ENCODE assay signal across 23 mouse cellular contexts in the genomic region with DNA sequence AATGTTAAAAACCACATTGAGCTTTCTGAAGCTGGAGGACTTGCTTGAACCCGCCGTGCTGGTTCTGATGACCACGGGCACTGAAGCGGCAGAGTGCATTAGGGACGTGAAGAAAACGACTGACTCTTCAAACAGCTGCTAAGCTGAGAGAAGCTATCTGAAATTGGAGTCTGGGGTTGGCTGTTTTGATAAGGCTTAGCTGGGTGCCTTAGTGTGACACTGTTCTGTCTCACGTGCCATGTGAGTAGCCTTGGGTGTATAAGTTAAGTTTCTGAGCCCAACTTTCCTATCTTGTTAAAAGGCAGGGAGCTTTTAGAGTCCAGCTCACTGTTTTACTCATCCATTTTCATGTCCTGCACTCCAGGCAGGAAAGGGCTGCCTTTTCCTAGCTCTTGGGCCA. TPM values are rescaled to one million over a fixed set of nuclear protein-coding genes. Genes with fewer than 3 reads are reported as not detected.
DNase-seq lines count a peak whose midpoint lies in the region; ATAC-seq and TF ChIP-seq lines count a peak whose summit lies in the region.
"Had no signal": no experiment of that assay in that cellular context is flagged by ENCODE, and none has a peak within 500 bp of the region (broad histone marks: within the 10 kb centered on the region; RNA-seq: fewer than 3 reads in every experiment).

No protein-coding gene starts in this region.

- peaks cover 15 to 16% of the 10 kb centered on the region in 2 experiments for H3K36me3 ChIP-seq in MEL (ENCODE audit: control insufficient read depth in 1 of 2, insufficient read depth in 2 of 2, low read length in 2 of 2)
- H3K36me3 ChIP-seq in liver, embryonic 11.5 days (ENCODE audit: control insufficient read depth, insufficient read depth, low read length), result peaks cover 4% of the 10 kb centered on the region
- H3K36me3 ChIP-seq in liver, embryonic 16.5 days (ENCODE audit: control insufficient read depth, insufficient read depth), result peaks cover 7% of the 10 kb centered on the region
- peaks cover 38% of the 10 kb centered on the region for H3K36me3 ChIP-seq in midbrain, embryonic 14.5 days (ENCODE audit: control insufficient read depth, insufficient read depth, low read length)

- H3K9ac ChIP-seq in MEL (ENCODE audit: control insufficient read depth, low read depth, low read length, poor library complexity, severe bottlenecking), result no peak overlapping the region
- H3K9ac ChIP-seq in liver, embryonic 11.5 days (ENCODE audit: low read depth, low read length), result no peak overlapping the region
- no peak overlapping the region for H3K9ac ChIP-seq in liver, embryonic 16.5 days (ENCODE audit: low read depth, low read length)
- no peak overlapping the region for H3K9ac ChIP-seq in midbrain, embryonic 14.5 days (replicated peaks; ENCODE audit: low read length)
- H3K9ac ChIP-seq: embryonic facial prominence, embryonic 13.5 days; forebrain, embryonic 12.5 days; hindbrain, embryonic 13.5 days; lung, embryonic 15.5 days; midbrain, embryonic 12.5 days; neural tube, embryonic 13.5 days had no signal

- no peak for TF ChIP-seq RAD21 in MEL (IDR thresholded peaks at IDR 0.05; ENCODE audit: low read depth, low read length)

- H3K27me3 ChIP-seq in MEL (ENCODE audit: control insufficient read depth in 1 of 2, insufficient read depth in 2 of 2, low read length in 2 of 2), result no peaks in the 10 kb centered on the region
- H3K27me3 ChIP-seq in liver, embryonic 11.5 days (replicated peaks; ENCODE audit: control insufficient read depth, insufficient read depth, low read length), result no peaks in the 10 kb centered on the region
- no peaks in the 10 kb centered on the region for H3K27me3 ChIP-seq in liver, embryonic 16.5 days (ENCODE audit: control insufficient read depth, insufficient read depth, low read depth, low read length)
- no peaks in the 10 kb centered on the region for H3K27me3 ChIP-seq in midbrain, embryonic 14.5 days (ENCODE audit: control insufficient read depth, insufficient read depth, low read length)
- H3K27me3 ChIP-seq: embryonic facial prominence, embryonic 13.5 days; forebrain, embryonic 12.5 days; hindbrain, embryonic 13.5 days; lung, embryonic 15.5 days; midbrain, embryonic 12.5 days; neural tube, embryonic 13.5 days had no signal

- H3K4me1 ChIP-seq in MEL (ENCODE audit: control insufficient read depth in 1 of 2, insufficient read depth in 2 of 2, low read length in 2 of 2), result peaks cover 5 to 16% of the 10 kb centered on the region in 2 experiments; a peak in 2 of 4 replicates
- H3K4me1 ChIP-seq in liver, embryonic 11.5 days (replicated peaks; ENCODE audit: control insufficient read depth, insufficient read depth, low read length), result peaks cover 25% of the 10 kb centered on the region
- H3K4me1 ChIP-seq in liver, embryonic 16.5 days (ENCODE audit: control insufficient read depth, low read depth, low read length), result peaks cover 23% of the 10 kb centered on the region
- H3K4me1 ChIP-seq in midbrain, embryonic 14.5 days (ENCODE audit: control insufficient read depth, insufficient read depth, low read length), result no peaks in the 10 kb centered on the region
- H3K4me1 ChIP-seq: embryonic facial prominence, embryonic 13.5 days; forebrain, embryonic 12.5 days; lung, embryonic 15.5 days; midbrain, embryonic 12.5 days had no signal

- TF ChIP-seq CTCF in MEL (IDR thresholded peaks at IDR 0.05 in 2 of 3, conservative IDR thresholded peaks at IDR 0.05 in 1 of 3; ENCODE audit: control insufficient read depth in 1 of 3, insufficient read depth in 1 of 3, low read depth in 2 of 3, low read length in 3 of 3, poor library complexity in 1 of 3, severe bottlenecking in 1 of 3), result no peak

- H3K4me3 ChIP-seq in MEL (ENCODE audit: control insufficient read depth in 1 of 2, insufficient read depth in 1 of 2, low read depth in 2 of 2, low read length in 2 of 2), result no peak overlapping the region
- no peak overlapping the region for H3K4me3 ChIP-seq in liver, embryonic 11.5 days (ENCODE audit: low read depth, low read length)
- H3K4me3 ChIP-seq in liver, embryonic 16.5 days (ENCODE audit: low read depth, low read length), result no peak overlapping the region
- H3K4me3 ChIP-seq in midbrain, embryonic 14.5 days (replicated peaks; ENCODE audit: low read depth, low read length), result no peak overlapping the region
- H3K4me3 ChIP-seq: embryonic facial prominence, embryonic 13.5 days; erythroblast, embryonic 14.5 days; forebrain, embryonic 12.5 days; hindbrain, embryonic 13.5 days; lung, embryonic 15.5 days; midbrain, embryonic 12.5 days; neural tube, embryonic 13.5 days had no signal

- DNase-seq in MEL (ENCODE audit: low read depth, low spot score), result peak; percentile 34
- no peak for DNase-seq in liver, embryonic 11.5 days (ENCODE audit: low spot score)
- no peak for DNase-seq in kidney, postnatal 10 days
- no peak for DNase-seq in adrenal gland, adult 2 months
- DNase-seq in midbrain, embryonic 14.5 days, result no peak
- DNase-seq: cerebellum, adult 8-10 months; gastrocnemius, postnatal 14 days; heart, postnatal 4 days; kidney, adult 11 months; kidney, postnatal 4 days; left cerebral cortex, postnatal 4 days; thymus, adult 2 months; thymus, postnatal 36 days had no signal

- no peaks in the 10 kb centered on the region for H3K9me3 ChIP-seq in MEL (replicated peaks; ENCODE audit: insufficient read depth, low read length)
- no peaks in the 10 kb centered on the region for H3K9me3 ChIP-seq in liver, embryonic 11.5 days (ENCODE audit: control insufficient read depth, low read length)
- H3K9me3 ChIP-seq in liver, embryonic 16.5 days (replicated peaks; ENCODE audit: control insufficient read depth, low read length), result no peaks in the 10 kb centered on the region
- no peaks in the 10 kb centered on the region for H3K9me3 ChIP-seq in midbrain, embryonic 14.5 days (ENCODE audit: control insufficient read depth, low read length)
- H3K9me3 ChIP-seq: embryonic facial prominence, embryonic 13.5 days; forebrain, embryonic 12.5 days; hindbrain, embryonic 13.5 days; lung, embryonic 15.5 days; midbrain, embryonic 12.5 days; neural tube, embryonic 13.5 days had no signal

- H3K27ac ChIP-seq in MEL (ENCODE audit: control insufficient read depth, low read depth, low read length), result no peak overlapping the region
- H3K27ac ChIP-seq in liver, embryonic 11.5 days (ENCODE audit: low read depth, low read length), result 0 out of 2 replicates have a peak overlapping the region, but pooled peaks have one; percentile 14
- 0 out of 2 replicates have a peak overlapping the region, but pooled peaks have one; percentile 43 for H3K27ac ChIP-seq in liver, embryonic 16.5 days (ENCODE audit: low read length)
- H3K27ac ChIP-seq in midbrain, embryonic 14.5 days (replicated peaks; ENCODE audit: low read depth, low read length), result no peak overlapping the region
- H3K27ac ChIP-seq: embryonic facial prominence, embryonic 13.5 days; forebrain, embryonic 12.5 days; hindbrain, embryonic 13.5 days; lung, embryonic 15.5 days; midbrain, embryonic 12.5 days; neural tube, embryonic 13.5 days had no signal

- WGBS in liver, embryonic 11.5 days, result 60% methylated on average over 7 of the region's 7 CpGs
- WGBS in liver, embryonic 16.5 days (ENCODE audit: insufficient replicate concordance), result 30% methylated on average over 7 of the region's 7 CpGs
- 90% methylated on average over 7 of the region's 7 CpGs for WGBS in midbrain, embryonic 14.5 days

- H3K4me2 ChIP-seq in liver, embryonic 11.5 days, result no peak overlapping the region
- peak overlapping the region; percentile 14; the same call in 1 of the 2 replicates for H3K4me2 ChIP-seq in liver, embryonic 16.5 days (ENCODE audit: low read depth, low read length)
- H3K4me2 ChIP-seq in midbrain, embryonic 14.5 days (ENCODE audit: low read length), result no peak overlapping the region
- H3K4me2 ChIP-seq: embryonic facial prominence, embryonic 13.5 days; forebrain, embryonic 12.5 days; hindbrain, embryonic 13.5 days; lung, embryonic 15.5 days; midbrain, embryonic 12.5 days; neural tube, embryonic 13.5 days had no signal

- peak in 1 of 2 experiments; percentile 45; a peak in 1 of 4 replicates for TF ChIP-seq EP300 in MEL (IDR thresholded peaks at IDR 0.05; ENCODE audit: low read depth in 1 of 2, low read length in 2 of 2)

- peaks cover 21% of the 10 kb centered on the region for H3K79me2 ChIP-seq in MEL (ENCODE audit: control insufficient read depth, insufficient read depth, low read length, poor library complexity)

- ATAC-seq in common myeloid progenitor, adult 5-6 weeks (replicated peaks; ENCODE audit: low read depth, poor library complexity, severe bottlenecking), result peak; percentile 56; the same call in 1 of the 2 replicates
- ATAC-seq in liver, embryonic 11.5 days (replicated peaks; ENCODE audit: low FRiP score), result peak; percentile 91
- peak; percentile 86 for ATAC-seq in liver, embryonic 16.5 days (ENCODE audit: low read depth)
- no peak for ATAC-seq in midbrain, embryonic 14.5 days (ENCODE audit: low FRiP score, low TSS enrichment)
- ATAC-seq: CD4-positive, CD25-positive, alpha-beta regulatory T cell, adult 4 months had no signal

- TF ChIP-seq POLR2A in MEL (IDR thresholded peaks at IDR 0.05; ENCODE audit: control insufficient read depth in 1 of 2, insufficient read depth in 1 of 2, low read depth in 1 of 2, low read length in 2 of 2, poor library complexity in 1 of 2), result no peak

TF ChIP-seq in MEL, 35 proteins besides CTCF, POLR2A, EP300 and RAD21 (continues in another document):
- no peak for TF ChIP-seq MYB (IDR thresholded peaks at IDR 0.05; ENCODE audit: low read depth, low read length)

RNA-seq across cellular contexts. Expression of a gene that starts 8.7 kb away (rescaled TPM):
- total RNA-seq in MEL (2012; rRNA removed), result 13.5 and 14.2 TPM in 2 replicates
- 10 to 100 TPM in 1 of 2 experiments, not detected in 1; 35.1 TPM for polyA plus RNA-seq in MEL (2012; ENCODE audit: insufficient read depth in 1 of 2, insufficient read length in 2 of 2, low read depth in 1 of 2, low replicate concordance in 2 of 2, missing spikeins in 1 of 2)
- 21.8 and 35.6 TPM in 2 replicates for total RNA-seq in common myeloid progenitor, adult 5-6 weeks (2017)
- 48.2 and 52.5 TPM in 2 replicates for polyA plus RNA-seq in liver, embryonic 11.5 days (2014; fragmentation: Nextera tagmentation; extraction: Ambion mirVana)
- 25.1 and 26.6 TPM in 2 replicates for polyA plus RNA-seq in liver, embryonic 16.5 days (2015; fragmentation: Nextera tagmentation; extraction: Ambion mirVana)
- total RNA-seq in adrenal gland, adult 2 months (2021), result 10 to 100 TPM; 30.8 to 35.2 TPM
- polyA plus RNA-seq in adrenal gland, adult 2 months (2012; rRNA removed), result 27.1 and 27.2 TPM in 2 replicates
- polyA plus RNA-seq in midbrain, embryonic 14.5 days (2014; fragmentation: Nextera tagmentation; extraction: Ambion mirVana), result 32.9 and 40.2 TPM in 2 replicates

RNA-seq across cellular contexts. Expression of a gene that starts 8.7 kb away (rescaled TPM):
- total RNA-seq in MEL (2012; rRNA removed), result 18.2 and 19.3 TPM in 2 replicates
- 10 to 100 TPM in 1 of 2 experiments, not detected in 1; 26.5 TPM for polyA plus RNA-seq in MEL (2012; ENCODE audit: insufficient read depth in 1 of 2, insufficient read length in 2 of 2, low read depth in 1 of 2, low replicate concordance in 2 of 2, missing spikeins in 1 of 2)
- total RNA-seq in common myeloid progenitor, adult 5-6 weeks (2017), result 23.9 and 32.5 TPM in 2 replicates
- 30.2 and 34.3 TPM in 2 replicates for polyA plus RNA-seq in liver, embryonic 11.5 days (2014; fragmentation: Nextera tagmentation; extraction: Ambion mirVana)
- 13.1 and 13.4 TPM in 2 replicates for polyA plus RNA-seq in liver, embryonic 16.5 days (2015; fragmentation: Nextera tagmentation; extraction: Ambion mirVana)
- 10 to 100 TPM; 15.3 to 20.3 TPM for total RNA-seq in adrenal gland, adult 2 months (2021)
- 12.7 and 13.5 TPM in 2 replicates for polyA plus RNA-seq in adrenal gland, adult 2 months (2012; rRNA removed)
- 11.4 and 20.5 TPM in 2 replicates for polyA plus RNA-seq in midbrain, embryonic 14.5 days (2014; fragmentation: Nextera tagmentation; extraction: Ambion mirVana)

Comparison
In these comparisons a context has a peak if more than half of its experiments do, and no peak if none do; other contexts are left out.
1. H3K27ac ChIP-seq: peak in liver, embryonic 11.5 days (single experiment) and liver, embryonic 16.5 days (single experiment); none in MEL (single experiment) and midbrain, embryonic 14.5 days (single experiment).